Mouse (Mus musculus): ENCODE data around the gene Ccdc162. TPM values are rescaled to one million over a fixed set of nuclear protein-coding genes. Genes with fewer than 3 reads are reported as not detected.
"Not testable (repeated sequence)": the region's sequence is repeated elsewhere in the genome, so short reads cannot be mapped to it uniquely, and the experiment has no call there.

The Ccdc162 gene
- polyA plus RNA-seq, 1 experiment from 2014 or later, result 0.12 TPM

- Histone ChIP-seq H3K4me1 (ENCODE audit: control insufficient read depth, low read depth, low read length) (no peaks in the 10 kb centered on the region), H3K36me3 (ENCODE audit: control insufficient read depth, insufficient read depth) (no peaks in the 10 kb centered on the region), H3K9ac (ENCODE audit: low read depth, low read length) (no peak overlapping the region), H3K9me3 (replicated peaks; ENCODE audit: control insufficient read depth, low read length) (no peaks in the 10 kb centered on the region), H3K27me3 (ENCODE audit: control insufficient read depth, insufficient read depth, low read depth, low read length) (no peaks in the 10 kb centered on the region), H3K4me2 (ENCODE audit: low read depth, low read length) (no peak overlapping the region), H3K4me3 (ENCODE audit: low read depth, low read length) (no peak overlapping the region), H3K27ac (ENCODE audit: low read length) (no peak overlapping the region)
- no peak for ATAC-seq (ENCODE audit: low read depth)
- 5% methylated on average over 1 of the region's 1 CpGs for WGBS (ENCODE audit: insufficient replicate concordance)
Measured at GRCm38 (mm10) chr10:41665498-41665897, 50.9 kb downstream of the Ccdc162 start.

- not testable (repeated sequence) for H3K9me3 ChIP-seq (replicated peaks; ENCODE audit: control insufficient read depth, low read length); H3K27ac ChIP-seq (ENCODE audit: low read length); H3K27me3 ChIP-seq (ENCODE audit: control insufficient read depth, insufficient read depth, low read depth, low read length); ATAC-seq (ENCODE audit: low read depth); H3K4me1 ChIP-seq (ENCODE audit: control insufficient read depth, low read depth, low read length); H3K9ac ChIP-seq (ENCODE audit: low read depth, low read length); H3K4me2 ChIP-seq (ENCODE audit: low read depth, low read length); H3K4me3 ChIP-seq (ENCODE audit: low read depth, low read length); H3K36me3 ChIP-seq (ENCODE audit: control insufficient read depth, insufficient read depth)
- WGBS (ENCODE audit: insufficient replicate concordance), result 79% methylated on average over 6 of the region's 6 CpGs
Measured at GRCm38 (mm10) chr10:41659671-41660070, 56.8 kb downstream of the Ccdc162 start.

GRCm38 (mm10) chr10:41655684-41656083 is 60.8 kb downstream of the Ccdc162 start:
- not testable (repeated sequence) for H3K9ac ChIP-seq (ENCODE audit: low read depth, low read length); ATAC-seq (ENCODE audit: low read depth); H3K9me3 ChIP-seq (replicated peaks; ENCODE audit: control insufficient read depth, low read length); H3K4me3 ChIP-seq (ENCODE audit: low read depth, low read length); H3K4me1 ChIP-seq (ENCODE audit: control insufficient read depth, low read depth, low read length); H3K4me2 ChIP-seq (ENCODE audit: low read depth, low read length); H3K36me3 ChIP-seq (ENCODE audit: control insufficient read depth, insufficient read depth); H3K27me3 ChIP-seq (ENCODE audit: control insufficient read depth, insufficient read depth, low read depth, low read length); H3K27ac ChIP-seq (ENCODE audit: low read length)

- H3K4me2 ChIP-seq (ENCODE audit: low read depth, low read length), result no peak overlapping the region
- 57% methylated on average over 7 of the region's 7 CpGs for WGBS (ENCODE audit: insufficient replicate concordance)
- no peaks in the 10 kb centered on the region for H3K9me3 ChIP-seq (replicated peaks; ENCODE audit: control insufficient read depth, low read length)
- H3K27me3 ChIP-seq (ENCODE audit: control insufficient read depth, insufficient read depth, low read depth, low read length), result no peaks in the 10 kb centered on the region
- H3K27ac ChIP-seq (ENCODE audit: low read length), result no peak overlapping the region
- H3K4me3 ChIP-seq (ENCODE audit: low read depth, low read length), result no peak overlapping the region
- no peaks in the 10 kb centered on the region for H3K36me3 ChIP-seq (ENCODE audit: control insufficient read depth, insufficient read depth)
- ATAC-seq (ENCODE audit: low read depth), result no peak
- no peaks in the 10 kb centered on the region; the same call in 1 of the 2 replicates for H3K4me1 ChIP-seq (ENCODE audit: control insufficient read depth, low read depth, low read length)
- no peak overlapping the region for H3K9ac ChIP-seq (ENCODE audit: low read depth, low read length)
Measured at GRCm38 (mm10) chr10:41652988-41653387, 63.4 kb downstream of the Ccdc162 start.

- H3K4me2 ChIP-seq (ENCODE audit: low read depth, low read length), result no peak overlapping the region
- H3K36me3 ChIP-seq (ENCODE audit: control insufficient read depth, insufficient read depth), result no peaks in the 10 kb centered on the region
- H3K27ac ChIP-seq (ENCODE audit: low read length), result no peak overlapping the region
- no peaks in the 10 kb centered on the region; the same call in 1 of the 2 replicates for H3K4me1 ChIP-seq (ENCODE audit: control insufficient read depth, low read depth, low read length)
- H3K27me3 ChIP-seq (ENCODE audit: control insufficient read depth, insufficient read depth, low read depth, low read length), result no peaks in the 10 kb centered on the region
- ATAC-seq (ENCODE audit: low read depth), result no peak
- 42% methylated on average over 6 of the region's 6 CpGs for WGBS (ENCODE audit: insufficient replicate concordance)
- H3K4me3 ChIP-seq (ENCODE audit: low read depth, low read length), result no peak overlapping the region
- no peaks in the 10 kb centered on the region for H3K9me3 ChIP-seq (replicated peaks; ENCODE audit: control insufficient read depth, low read length)
- H3K9ac ChIP-seq (ENCODE audit: low read depth, low read length), result no peak overlapping the region
Measured at GRCm38 (mm10) chr10:41652094-41652775, 64.2 kb downstream of the Ccdc162 start.

GRCm38 (mm10) chr10:41651532-41651931 is 64.9 kb downstream of the Ccdc162 start:
- 74% methylated on average over 3 of the region's 3 CpGs for WGBS (ENCODE audit: insufficient replicate concordance)
- ATAC-seq (ENCODE audit: low read depth), result no peak

GRCm38 (mm10) chr10:41649186-41649585 is 67.2 kb downstream of the Ccdc162 start:
- no peak overlapping the region for H3K4me3 ChIP-seq (ENCODE audit: low read depth, low read length)
- whole genome bisulfite sequencing (ENCODE audit: insufficient replicate concordance), result 58% methylated on average over 3 of the region's 5 CpGs
- no peak for ATAC-seq (ENCODE audit: low read depth)
- H3K27ac ChIP-seq (ENCODE audit: low read length), result no peak overlapping the region
- H3K9me3 ChIP-seq (replicated peaks; ENCODE audit: control insufficient read depth, low read length), result no peaks in the 10 kb centered on the region
- no peaks in the 10 kb centered on the region; the same call in 1 of the 2 replicates for H3K4me1 ChIP-seq (ENCODE audit: control insufficient read depth, low read depth, low read length)
- H3K9ac ChIP-seq (ENCODE audit: low read depth, low read length), result no peak overlapping the region
- H3K4me2 ChIP-seq (ENCODE audit: low read depth, low read length), result no peak overlapping the region
- no peaks in the 10 kb centered on the region for H3K27me3 ChIP-seq (ENCODE audit: control insufficient read depth, insufficient read depth, low read depth, low read length)
- H3K36me3 ChIP-seq (ENCODE audit: control insufficient read depth, insufficient read depth), result no peaks in the 10 kb centered on the region

More at GRCm38 (mm10) chr10:41651532-41651931, 64.9 kb downstream of the Ccdc162 start:
- no peaks in the 10 kb centered on the region for H3K36me3 ChIP-seq (ENCODE audit: control insufficient read depth, insufficient read depth)
- H3K9ac ChIP-seq (ENCODE audit: low read depth, low read length), result no peak overlapping the region
- no peak overlapping the region for H3K4me2 ChIP-seq (ENCODE audit: low read depth, low read length)
- no peak overlapping the region for H3K27ac ChIP-seq (ENCODE audit: low read length)
- no peaks in the 10 kb centered on the region; the same call in 1 of the 2 replicates for H3K4me1 ChIP-seq (ENCODE audit: control insufficient read depth, low read depth, low read length)
- no peak overlapping the region for H3K4me3 ChIP-seq (ENCODE audit: low read depth, low read length)
- no peaks in the 10 kb centered on the region for H3K9me3 ChIP-seq (replicated peaks; ENCODE audit: control insufficient read depth, low read length)
- no peaks in the 10 kb centered on the region for H3K27me3 ChIP-seq (ENCODE audit: control insufficient read depth, insufficient read depth, low read depth, low read length)

GRCm38 (mm10) chr10:41638776-41639175 is 77.7 kb downstream of the Ccdc162 start:
- ATAC-seq (ENCODE audit: low read depth), result no peak
- Histone ChIP-seq H3K27me3 (ENCODE audit: control insufficient read depth, insufficient read depth, low read depth, low read length) (no peaks in the 10 kb centered on the region), H3K27ac (ENCODE audit: low read length) (no peak overlapping the region), H3K36me3 (ENCODE audit: control insufficient read depth, insufficient read depth) (no peaks in the 10 kb centered on the region), H3K4me3 (ENCODE audit: low read depth, low read length) (no peak overlapping the region), H3K4me2 (ENCODE audit: low read depth, low read length) (no peak overlapping the region), H3K9ac (ENCODE audit: low read depth, low read length) (no peak overlapping the region), H3K4me1 (ENCODE audit: control insufficient read depth, low read depth, low read length) (no peaks in the 10 kb centered on the region; the same call in 1 of the 2 replicates), H3K9me3 (replicated peaks; ENCODE audit: control insufficient read depth, low read length) (no peaks in the 10 kb centered on the region)
- WGBS (ENCODE audit: insufficient replicate concordance), result 40% methylated on average over 3 of the region's 3 CpGs

- 57% methylated on average over 9 of the region's 9 CpGs for WGBS (ENCODE audit: insufficient replicate concordance)
Measured at GRCm38 (mm10) chr10:41635276-41636033, 81.0 kb downstream of the Ccdc162 start.

More at GRCm38 (mm10) chr10:41635276-41636033, 81.0 kb downstream of the Ccdc162 start:
- no peak overlapping the region for H3K4me3 ChIP-seq (ENCODE audit: low read depth, low read length)
- no peak overlapping the region for H3K4me2 ChIP-seq (ENCODE audit: low read depth, low read length)
- no peaks in the 10 kb centered on the region for H3K36me3 ChIP-seq (ENCODE audit: control insufficient read depth, insufficient read depth)
- no peaks in the 10 kb centered on the region for H3K9me3 ChIP-seq (replicated peaks; ENCODE audit: control insufficient read depth, low read length)
- H3K9ac ChIP-seq (ENCODE audit: low read depth, low read length), result no peak overlapping the region
- H3K4me1 ChIP-seq (ENCODE audit: control insufficient read depth, low read depth, low read length), result no peaks in the 10 kb centered on the region; the same call in 1 of the 2 replicates
- no peak overlapping the region for H3K27ac ChIP-seq (ENCODE audit: low read length)
- no peak for ATAC-seq (ENCODE audit: low read depth)
- no peaks in the 10 kb centered on the region for H3K27me3 ChIP-seq (ENCODE audit: control insufficient read depth, insufficient read depth, low read depth, low read length)

Measured in liver, embryonic 16.5 days (tissue).